Mouse (Mus musculus): ENCODE data around the gene Fthl17c. TPM values are rescaled to one million over a fixed set of nuclear protein-coding genes. Genes with fewer than 3 reads are reported as not detected.

The Fthl17c gene
- polyA plus RNA-seq, 1 experiment from 2014 or later, result not detected

Other genes starting within 250 kb of the Fthl17c start
- gene Ssx9, start 228.1 kb downstream of the Fthl17c start, polyA plus RNA-seq (2014; fragmentation: Nextera tagmentation; extraction: Ambion mirVana), result not detected in 2 replicates
- gene Ssxb5, start 172.9 kb downstream of the Fthl17c start, polyA plus RNA-seq (2014; fragmentation: Nextera tagmentation; extraction: Ambion mirVana), result not detected in 2 replicates
- not detected in 2 replicates for gene Gm6592, start 132.6 kb downstream of the Fthl17c start, polyA plus RNA-seq (2014; fragmentation: Nextera tagmentation; extraction: Ambion mirVana)
- not detected in 2 replicates for gene Gm5751, start 102.3 kb downstream of the Fthl17c start, polyA plus RNA-seq (2014; fragmentation: Nextera tagmentation; extraction: Ambion mirVana)
- 34.3 and 37.4 TPM in 2 replicates for gene B630019K06Rik, start 84.2 kb downstream of the Fthl17c start, polyA plus RNA-seq (2014; fragmentation: Nextera tagmentation; extraction: Ambion mirVana)
- gene Fthl17b, start 13.6 kb downstream of the Fthl17c start, polyA plus RNA-seq (2014; fragmentation: Nextera tagmentation; extraction: Ambion mirVana), result not detected in 2 replicates
- gene Fthl17d, start 10.2 kb upstream of the Fthl17c start, polyA plus RNA-seq (2014; fragmentation: Nextera tagmentation; extraction: Ambion mirVana), result not detected in 2 replicates
- gene Fthl17e, start 56.9 kb upstream of the Fthl17c start, polyA plus RNA-seq (2014; fragmentation: Nextera tagmentation; extraction: Ambion mirVana), result not detected in 2 replicates
- gene Fthl17f, start 86.5 kb upstream of the Fthl17c start, polyA plus RNA-seq (2014; fragmentation: Nextera tagmentation; extraction: Ambion mirVana), result not detected in 2 replicates
- not detected in 2 replicates for gene 4930402K13Rik, start 128.0 kb upstream of the Fthl17c start, polyA plus RNA-seq (2014; fragmentation: Nextera tagmentation; extraction: Ambion mirVana)
- 2.5 and 3.6 TPM in 2 replicates for gene Lancl3, start 223.3 kb upstream of the Fthl17c start, polyA plus RNA-seq (2014; fragmentation: Nextera tagmentation; extraction: Ambion mirVana)

Data from neural tube, embryonic 14.5 days (tissue).